Comparison of ENCODE assay signal across 22 mouse cellular contexts in genomic region chr19:3267340-3267739, GRCm38 (mm10). TPM values are rescaled to one million over a fixed set of nuclear protein-coding genes. Genes with fewer than 3 reads are reported as not detected.
DNase-seq lines count a peak whose midpoint lies in the region; TF ChIP-seq lines count a peak whose summit lies in the region.
"Had no signal": no experiment of that assay in that cellular context is flagged by ENCODE, and none has a peak within 500 bp of the region (broad histone marks: within the 10 kb centered on the region; RNA-seq: fewer than 3 reads in every experiment).

No protein-coding gene starts in this region.

- DNase-seq in heart, adult 11 months, result peak; percentile 53
- DNase-seq in heart, adult 9 months (ENCODE audit: low spot score in 2 of 2), result no peak
- peak; percentile 3 to 7 for DNase-seq in left cerebral cortex, adult 2 months (ENCODE audit: extremely low spot score in 1 of 2, low spot score in 2 of 2)
- no peak for DNase-seq in left cerebral cortex, adult 9 months (ENCODE audit: low spot score in 2 of 2)
- peak; percentile 17 for DNase-seq in urinary bladder, adult 2 months (ENCODE audit: low spot score)
- no peak for DNase-seq in urinary bladder, postnatal 25 days (ENCODE audit: low spot score)
- no peak for DNase-seq in yolk sac, embryonic 10.5 days (ENCODE audit: low spot score)
- DNase-seq: adrenal gland, postnatal 36 days; cerebellum, adult 11 months; cerebellum, adult 9-11 months; gastrocnemius, adult 2 months; heart, postnatal 10 days; thymus, adult 18-20 months had no signal

- TF ChIP-seq CTCF in left cerebral cortex, adult 2 months (IDR thresholded peaks at IDR 0.05), result no peak

- no peak overlapping the region for H3K27ac ChIP-seq in left cerebral cortex, adult 2 months
- H3K27ac ChIP-seq: forebrain, embryonic 10.5 days; gastrocnemius, adult 2 months; hindbrain, embryonic 10.5 days; limb, embryonic 13.5 days; liver, embryonic 15.5 days; midbrain, embryonic 10.5 days; neural tube, embryonic 13.5 days; stomach, embryonic 15.5 days had no signal

- intact Hi-C loops in left cerebral cortex, adult 2 months (cut with DNase I), result no loop called here

- no peak overlapping the region for H3K4me3 ChIP-seq in left cerebral cortex, adult 2 months
- H3K4me3 ChIP-seq: forebrain, embryonic 10.5 days; gastrocnemius, adult 2 months; heart, embryonic 12.5 days; hindbrain, embryonic 10.5 days; limb, embryonic 13.5 days; liver, embryonic 15.5 days; midbrain, embryonic 10.5 days; myocyte; neural tube, embryonic 13.5 days; stomach, embryonic 15.5 days had no signal

RNA-seq across cellular contexts. Expression of gene Mrpl21, which starts 15.4 kb away (rescaled TPM):
- total RNA-seq in left cerebral cortex, adult 2 months (2021), result 10 to 100 TPM; 51.3 to 52.0 TPM
- polyA plus RNA-seq in urinary bladder, adult 2 months (2012; rRNA removed), result 43.3 and 55.7 TPM in 2 replicates

RNA-seq across cellular contexts. Expression of gene Ighmbp2, which starts 15.5 kb away (rescaled TPM):
- 10 to 100 TPM in 1 of 2 experiments, 1 to 10 TPM in 1; 9.4 to 11.0 TPM for total RNA-seq in left cerebral cortex, adult 2 months (2021)
- 5.8 and 7.0 TPM in 2 replicates for polyA plus RNA-seq in urinary bladder, adult 2 months (2012; rRNA removed)

RNA-seq across cellular contexts. Expression of gene Cpt1a, which starts 54.8 kb away (rescaled TPM):
- total RNA-seq in left cerebral cortex, adult 2 months (2021), result 10 to 100 TPM; 20.6 to 27.8 TPM
- 61.6 and 67.1 TPM in 2 replicates for polyA plus RNA-seq in urinary bladder, adult 2 months (2012; rRNA removed)

Comparison
In these comparisons a context has a peak if more than half of its experiments do, and no peak if none do; other contexts are left out.
1. DNase-seq: peak in heart, adult 11 months (single experiment), left cerebral cortex, adult 2 months (2 of 2) and urinary bladder, adult 2 months (single experiment); none in heart, adult 9 months (0 of 2), left cerebral cortex, adult 9 months (0 of 2), urinary bladder, postnatal 25 days (single experiment) and yolk sac, embryonic 10.5 days (single experiment).